Mouse (Mus musculus) B cell, adult 2 months (primary cell): ENCODE results near the gene Cacna2d1.

Experiments
- DNase-seq, 2 experiments: peaks; one replicate each; pipeline ENCODE4 v3.0.0; 2022

Gene Cacna2d1

GRCm38 (mm10) chr5:15985228-15985858 lies 50.9 kb downstream of the Cacna2d1 start:
- no peak for DNase-seq

GRCm38 (mm10) chr5:15985901-15986300 lies 51.4 kb downstream of the Cacna2d1 start:
- no peak for DNase-seq

GRCm38 (mm10) chr5:15991428-15992139 lies 57.1 kb downstream of the Cacna2d1 start:
- no peak for DNase-seq

DNA sequence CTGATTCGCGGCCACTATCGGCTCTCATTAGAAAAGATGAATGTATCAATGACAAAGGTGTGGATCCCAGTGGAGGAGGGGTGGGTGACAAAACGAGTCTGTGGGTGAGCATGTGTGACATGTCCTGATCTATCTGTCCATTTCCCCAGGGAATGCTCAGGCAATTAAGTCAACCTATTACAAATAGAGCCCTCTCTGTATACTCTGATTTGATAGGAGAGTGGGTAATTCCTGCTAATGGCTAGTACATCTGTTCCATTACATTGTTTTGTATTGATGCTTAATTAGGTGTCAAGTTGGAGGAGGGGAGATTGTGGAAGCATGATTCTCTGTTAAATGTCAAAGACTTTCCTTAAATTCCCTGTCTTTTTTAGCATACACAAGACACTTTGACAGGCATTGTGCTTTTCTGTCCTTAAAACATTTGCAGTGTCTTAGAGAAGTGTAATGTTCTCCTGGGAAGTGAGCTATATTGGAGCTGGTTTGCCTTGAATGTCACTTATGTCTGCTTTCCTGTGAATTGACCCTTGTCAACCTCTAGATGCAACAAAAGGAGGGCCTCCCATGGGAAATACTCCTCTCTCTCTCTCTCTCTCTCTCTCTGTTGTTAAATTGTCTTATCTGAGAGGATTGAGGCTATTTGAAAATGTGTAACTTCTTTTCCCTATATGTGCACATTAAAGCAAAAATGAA lies 58.9 kb downstream of the Cacna2d1 start:
- DNase-seq: no peak

DNA sequence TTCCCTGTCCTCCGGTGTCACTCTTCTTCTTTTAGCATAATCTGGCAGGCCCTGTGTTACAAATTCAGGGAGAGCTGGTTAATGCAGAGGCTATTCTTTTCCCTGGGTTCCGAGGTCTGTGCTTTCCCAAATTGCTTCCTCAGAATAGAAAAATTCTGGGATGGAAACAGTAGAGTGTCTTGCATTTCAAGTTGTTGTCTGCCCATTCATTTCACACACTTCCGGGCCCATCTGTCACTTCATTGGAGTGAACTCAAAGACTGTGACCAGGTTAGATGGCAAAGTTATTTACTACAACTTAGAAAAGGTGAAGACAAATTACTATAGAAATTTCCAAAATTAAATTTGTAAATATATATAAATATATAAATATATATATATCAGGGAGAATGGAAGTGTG lies 62.7 kb downstream of the Cacna2d1 start:
- DNase-seq: no peak

DNA sequence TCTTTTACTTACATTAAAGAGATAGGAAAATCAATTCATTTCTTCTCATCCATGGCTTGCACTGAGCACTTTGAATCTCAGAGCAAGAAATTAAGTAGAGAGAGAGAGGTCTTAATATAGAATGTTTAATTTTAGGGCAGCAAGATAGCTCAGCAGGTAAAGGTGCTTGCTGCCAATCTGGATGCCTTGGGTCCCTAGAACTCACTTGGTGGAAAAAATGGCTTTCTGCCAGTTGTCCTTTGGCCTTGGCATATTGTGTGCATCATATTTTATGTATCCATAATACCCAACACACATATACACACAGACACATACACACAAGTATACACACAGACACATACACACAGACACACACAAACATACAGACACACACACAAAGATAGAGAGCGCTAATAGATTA lies 63.3 kb downstream of the Cacna2d1 start:
- DNase-seq: no peak

DNA sequence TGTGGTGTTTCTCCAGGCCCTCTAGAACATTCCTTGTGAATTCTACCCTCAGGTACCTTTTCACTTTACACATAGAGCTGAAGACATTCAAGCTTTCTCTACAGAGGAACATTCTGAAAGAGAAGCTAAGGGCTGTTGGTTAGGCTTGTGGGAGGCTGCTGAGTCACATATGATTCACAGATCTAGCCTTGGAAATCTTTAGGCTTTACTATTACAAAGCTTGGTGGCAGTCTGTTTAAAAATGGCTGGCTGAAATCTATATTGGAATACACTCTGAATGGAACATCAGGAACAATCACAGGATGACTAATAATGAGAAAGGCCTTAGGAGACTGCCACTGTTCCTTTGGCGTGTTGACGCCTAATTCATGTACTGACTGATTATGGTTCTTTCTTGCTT lies 66.4 kb downstream of the Cacna2d1 start:
- DNase-seq: no peak

DNA sequence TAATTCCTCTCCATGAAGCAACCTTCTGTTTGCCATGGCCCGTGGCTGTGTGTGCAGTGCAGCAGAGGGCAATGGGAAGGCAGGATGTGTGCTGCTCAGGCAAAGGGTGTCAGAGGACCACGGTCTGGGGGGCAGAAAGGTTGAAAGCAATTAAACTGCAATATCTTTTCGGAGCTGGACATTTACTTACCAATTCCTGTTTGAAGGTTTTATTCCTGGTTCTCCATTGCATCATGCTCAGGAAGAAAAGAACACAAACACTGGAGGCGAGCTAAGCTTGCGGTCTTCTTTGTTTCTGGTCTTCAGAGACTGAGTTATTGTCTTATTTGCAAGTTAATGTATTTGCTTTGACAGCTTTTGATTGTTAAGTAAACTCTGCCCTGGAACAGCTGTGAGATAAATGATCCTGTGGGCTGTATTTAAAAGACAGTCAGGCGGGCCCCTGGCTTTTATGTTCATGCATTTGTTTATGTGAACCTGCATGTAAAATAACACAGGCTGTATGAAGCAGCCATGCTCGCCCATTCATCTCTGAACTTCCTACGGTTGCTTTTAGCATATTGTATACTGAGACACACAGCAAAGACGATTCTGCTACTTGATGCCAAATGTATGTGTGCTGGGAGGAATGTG lies 68.1 kb downstream of the Cacna2d1 start:
- DNase-seq: no peak

GRCm38 (mm10) chr5:16004305-16004704 lies 69.8 kb downstream of the Cacna2d1 start:
- no peak for DNase-seq

DNA sequence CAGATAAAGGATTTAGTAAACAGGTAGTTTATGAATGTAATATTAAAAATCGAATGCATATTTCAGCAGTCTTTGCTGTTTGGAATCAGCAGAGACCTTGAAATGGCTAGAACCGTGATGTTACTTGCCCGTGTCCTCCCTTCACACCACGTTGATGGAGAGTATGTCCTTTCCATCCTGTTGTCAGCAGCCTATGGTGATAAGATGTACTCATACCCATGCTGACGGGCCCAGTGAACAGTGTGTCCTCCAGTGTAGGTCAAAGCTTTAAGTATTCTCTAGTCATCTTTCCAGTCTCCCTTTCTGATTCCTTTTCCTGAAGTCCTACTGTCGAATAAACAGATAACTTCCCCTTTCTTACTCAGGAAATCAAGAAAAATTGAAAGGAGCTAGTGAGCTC lies 72.5 kb downstream of the Cacna2d1 start:
- no peak for DNase-seq

GRCm38 (mm10) chr5:16013649-16014048 lies 79.2 kb downstream of the Cacna2d1 start:
- DNase-seq: no peak

DNA sequence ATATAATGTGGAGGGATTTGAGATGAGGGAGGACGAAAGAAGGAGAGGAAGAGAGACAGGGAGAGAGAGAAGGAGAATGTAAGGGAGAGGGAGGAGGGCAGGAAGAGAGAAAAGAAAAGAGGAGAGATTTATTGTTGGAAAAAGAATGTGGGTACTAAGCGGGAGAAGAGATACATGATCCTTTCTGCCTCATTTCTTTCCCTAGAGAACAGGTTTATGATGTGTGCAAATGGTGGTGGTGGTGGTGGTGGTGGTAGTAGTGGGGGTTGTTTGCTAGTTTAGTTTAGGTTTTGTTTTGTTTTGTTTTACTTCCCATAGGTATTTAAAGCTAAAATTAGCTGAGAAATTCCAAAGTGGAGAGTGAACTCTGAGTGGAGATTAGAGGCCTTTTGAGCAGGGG lies 79.9 kb downstream of the Cacna2d1 start:
- no peak for DNase-seq

GRCm38 (mm10) chr5:16024626-16025417 lies 90.3 kb downstream of the Cacna2d1 start:
- DNase-seq: no peak

GRCm38 (mm10) chr5:16028881-16029280 lies 94.4 kb downstream of the Cacna2d1 start:
- no peak for DNase-seq

DNA sequence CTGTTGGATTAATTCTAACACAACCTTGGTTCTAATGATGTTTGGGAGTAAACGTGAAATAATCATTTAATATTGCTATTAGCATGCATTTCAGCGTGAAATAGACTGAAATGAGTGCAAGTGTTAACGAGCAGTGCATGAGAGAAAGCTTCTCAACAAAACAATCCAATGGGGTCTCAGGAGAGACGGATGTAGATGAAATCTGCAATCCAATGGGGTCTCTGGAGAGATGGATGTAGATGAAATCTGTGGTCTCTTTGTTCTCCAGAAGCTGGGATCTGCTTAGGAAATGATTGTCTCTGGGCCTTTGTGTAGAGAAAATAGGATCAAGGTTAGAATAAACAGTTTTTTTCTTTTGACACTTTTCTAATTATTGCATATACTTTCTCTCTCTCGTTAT lies 95.0 kb downstream of the Cacna2d1 start:
- DNase-seq: no peak

GRCm38 (mm10) chr5:16033569-16033968 lies 99.1 kb downstream of the Cacna2d1 start:
- no peak for DNase-seq

GRCm38 (mm10) chr5:16035259-16035658 lies 100.8 kb downstream of the Cacna2d1 start:
- no peak for DNase-seq

GRCm38 (mm10) chr5:16045147-16045878 lies 110.8 kb downstream of the Cacna2d1 start:
- no peak for DNase-seq

GRCm38 (mm10) chr5:16047452-16048191 lies 113.1 kb downstream of the Cacna2d1 start:
- no peak for DNase-seq

- DNase-seq: no peak
These were observed 122.3 kb downstream of the Cacna2d1 start for GRCm38 (mm10) chr5:16056795-16057194.

GRCm38 (mm10) chr5:16062773-16063172 lies 128.3 kb downstream of the Cacna2d1 start:
- no peak for DNase-seq
